Mouse (Mus musculus) stomach, postnatal 0 days (tissue): ENCODE results near the gene Clrn1.

Experiments used
- CTCF ChIP-seq: IDR thresholded peaks from 2 replicates; pipeline ENCODE4 v1.5.1; 2016; ENCODE audit warnings: antibody characterized with exemption, low read depth, mild to moderate bottlenecking, moderate library complexity
- EP300 ChIP-seq: optimal IDR thresholded peaks from 2 replicates; pipeline ENCODE3; 2016; ENCODE audit warnings: antibody characterized with exemption

DNA sequence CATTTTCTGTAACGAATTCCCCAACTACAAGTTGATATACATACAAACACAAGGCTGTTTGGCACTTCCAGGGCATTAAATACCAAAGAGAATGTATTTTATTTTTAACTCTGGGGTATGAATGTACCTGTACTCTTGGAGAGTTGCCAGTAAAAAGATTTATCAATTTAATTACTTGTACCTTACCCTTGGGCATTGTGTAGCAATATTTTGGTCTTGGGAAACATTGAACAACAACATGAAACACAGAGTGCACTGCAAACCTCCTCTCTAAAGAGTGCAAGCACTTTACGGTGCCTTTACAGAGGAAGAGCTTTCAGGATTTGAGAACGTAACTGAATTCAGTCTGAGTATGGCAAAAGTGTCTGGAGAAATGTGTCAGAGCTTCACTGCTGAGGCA, 9.4 kb upstream of the Clrn1 start:
- no peak for TF ChIP-seq EP300
- TF ChIP-seq CTCF = no peak
